10 mouse cellular contexts compared by ENCODE assay signal in the genomic region with DNA sequence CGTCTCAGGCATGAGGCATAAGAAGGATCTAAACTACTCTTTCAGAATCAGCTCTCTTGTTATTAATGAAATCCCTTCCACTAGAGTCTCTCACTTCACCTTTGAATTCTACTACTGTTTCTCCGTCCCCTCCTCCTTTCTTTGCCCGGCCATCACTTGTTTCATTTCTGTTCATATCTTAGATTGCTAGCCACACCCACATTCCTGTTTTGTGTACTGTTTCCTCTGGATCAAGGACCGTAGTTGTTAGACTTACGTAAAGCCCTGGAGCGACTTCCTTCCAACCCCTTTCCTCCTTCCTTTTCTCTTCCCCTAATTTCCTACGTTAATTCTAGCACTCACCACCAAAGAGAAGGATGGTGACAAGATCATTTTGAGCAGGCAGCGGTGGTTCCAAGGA. TPM values are rescaled to one million over a fixed set of nuclear protein-coding genes. Genes with fewer than 3 reads are reported as not detected.
DNase-seq lines count a peak whose midpoint lies in the region; ATAC-seq and TF ChIP-seq lines count a peak whose summit lies in the region.
"Had no signal": no experiment of that assay in that cellular context is flagged by ENCODE, and none has a peak within 500 bp of the region (broad histone marks: within the 10 kb centered on the region; RNA-seq: fewer than 3 reads in every experiment).

No protein-coding gene starts in this region.

- H3K27ac ChIP-seq in heart, embryonic 10.5 days = peak overlapping the region; percentile 89
- peak overlapping the region; percentile 48 for H3K27ac ChIP-seq in ES-Bruce4 (ENCODE audit: insufficient read depth, low read length)
- no peak overlapping the region for H3K27ac ChIP-seq in hindbrain, embryonic 14.5 days
- H3K27ac ChIP-seq in liver, embryonic 15.5 days (replicated peaks) = peak overlapping the region; percentile 73; the same call in 1 of the 2 replicates

- H3K9me3 ChIP-seq in heart, embryonic 10.5 days = peaks cover 6% of the 10 kb centered on the region
- H3K9me3 ChIP-seq in ES-Bruce4 (replicated peaks; ENCODE audit: control insufficient read depth, insufficient read depth, low read length, poor library complexity, severe bottlenecking) = no peaks in the 10 kb centered on the region
- peaks cover 5% of the 10 kb centered on the region for H3K9me3 ChIP-seq in hindbrain, embryonic 14.5 days (ENCODE audit: control insufficient read depth, low read length)
- H3K9me3 ChIP-seq in liver, embryonic 15.5 days (replicated peaks) = no peaks in the 10 kb centered on the region

- TF ChIP-seq CTCF in ES-Bruce4 (IDR thresholded peaks at IDR 0.05; ENCODE audit: low read depth, low read length) = no peak

- no peak for TF ChIP-seq EP300 in ES-Bruce4 (IDR thresholded peaks at IDR 0.05; ENCODE audit: insufficient read depth, low read depth, low read length)

- intact Hi-C loops in heart, postnatal 10 days (cut with DNase I) = loop anchor here (2.0 kb wide), 1 partner anchor 32 kb away; no protein-coding TSS in a partner anchor

- DNase-seq in heart, embryonic 10.5 days (ENCODE audit: low spot score) = no peak
- DNase-seq in heart, postnatal 10 days = no peak
- no peak for DNase-seq in hindbrain, embryonic 14.5 days (ENCODE audit: low spot score)
- DNase-seq in frontal cortex, adult 2 months (ENCODE audit: extremely low spot score in 1 of 2, low spot score in 1 of 2) = no peak
- DNase-seq in spleen, postnatal 14 days (ENCODE audit: low spot score in 2 of 2) = no peak
- no peak for DNase-seq in adipocyte (ENCODE audit: low spot score)
- DNase-seq: thymus, adult 18-20 months had no signal

- 9% methylated on average over 8 of the region's 8 CpGs for WGBS in heart, embryonic 10.5 days
- WGBS in hindbrain, embryonic 14.5 days = 59% methylated on average over 8 of the region's 8 CpGs
- WGBS in liver, embryonic 15.5 days (ENCODE audit: insufficient replicate concordance) = 18% methylated on average over 8 of the region's 8 CpGs

- peak overlapping the region; percentile 80 for H3K4me3 ChIP-seq in heart, embryonic 10.5 days
- peak overlapping the region; percentile 38 for H3K4me3 ChIP-seq in ES-Bruce4 (ENCODE audit: low read depth, low read length)
- no peak overlapping the region for H3K4me3 ChIP-seq in hindbrain, embryonic 14.5 days (replicated peaks; ENCODE audit: low read length)
- peak overlapping the region; percentile 58 for H3K4me3 ChIP-seq in liver, embryonic 15.5 days (replicated peaks)

- H3K36me3 ChIP-seq in heart, embryonic 10.5 days = peaks cover 4% of the 10 kb centered on the region; the same call in 1 of the 2 replicates
- H3K36me3 ChIP-seq in ES-Bruce4 (ENCODE audit: control insufficient read depth, insufficient read depth, low read length, poor library complexity, severe bottlenecking) = no peaks in the 10 kb centered on the region
- no peaks in the 10 kb centered on the region for H3K36me3 ChIP-seq in hindbrain, embryonic 14.5 days (replicated peaks; ENCODE audit: control insufficient read depth, insufficient read depth)
- H3K36me3 ChIP-seq in liver, embryonic 15.5 days (replicated peaks) = no peaks in the 10 kb centered on the region

- H3K9ac ChIP-seq in ES-Bruce4 (ENCODE audit: low read depth, poor library complexity, severe bottlenecking) = peak overlapping the region; percentile 70; the same call in 1 of the 2 replicates
- H3K9ac ChIP-seq in hindbrain, embryonic 14.5 days = no peak overlapping the region
- H3K9ac ChIP-seq in liver, embryonic 15.5 days = no peak overlapping the region

- ATAC-seq in hindbrain, embryonic 14.5 days (ENCODE audit: low FRiP score) = no peak
- no peak for ATAC-seq in liver, embryonic 15.5 days (ENCODE audit: insufficient read depth)

- H3K4me1 ChIP-seq in heart, embryonic 10.5 days = peaks cover 54% of the 10 kb centered on the region
- peaks cover 8% of the 10 kb centered on the region for H3K4me1 ChIP-seq in ES-Bruce4 (ENCODE audit: control insufficient read depth, insufficient read depth, low read length)
- peaks cover 5% of the 10 kb centered on the region; the same call in 1 of the 2 replicates for H3K4me1 ChIP-seq in hindbrain, embryonic 14.5 days (replicated peaks; ENCODE audit: control insufficient read depth, insufficient read depth, low read length)
- H3K4me1 ChIP-seq in liver, embryonic 15.5 days (replicated peaks) = peaks cover 28% of the 10 kb centered on the region

- peak overlapping the region; percentile 52 for H3K4me2 ChIP-seq in hindbrain, embryonic 14.5 days (replicated peaks)
- H3K4me2 ChIP-seq in liver, embryonic 15.5 days = peak overlapping the region; percentile 58

- no peaks in the 10 kb centered on the region for H3K27me3 ChIP-seq in heart, embryonic 10.5 days (ENCODE audit: insufficient read depth, poor library complexity, severe bottlenecking)
- H3K27me3 ChIP-seq in ES-Bruce4 (ENCODE audit: control insufficient read depth, insufficient read depth, low read length, poor library complexity, severe bottlenecking) = no peaks in the 10 kb centered on the region
- H3K27me3 ChIP-seq in hindbrain, embryonic 14.5 days (ENCODE audit: control insufficient read depth, insufficient read depth, low read length) = peaks cover 41% of the 10 kb centered on the region
- H3K27me3 ChIP-seq in liver, embryonic 15.5 days = peaks cover 55% of the 10 kb centered on the region

- no peak for TF ChIP-seq POLR2A in ES-Bruce4 (IDR thresholded peaks at IDR 0.05; ENCODE audit: insufficient read depth, low read length)

RNA-seq across cellular contexts. Expression of a gene that starts 1.7 kb away (rescaled TPM):
- 76.9 and 78.6 TPM in 2 replicates for polyA plus RNA-seq in heart, embryonic 10.5 days (2016; fragmentation: Nextera tagmentation; extraction: Ambion mirVana)
- total RNA-seq in heart, postnatal 10 days (2021) = 10 to 100 TPM; 59.4 to 65.1 TPM
- polyA plus RNA-seq in ES-Bruce4 (2011; ENCODE audit: insufficient read depth, insufficient read length, low read depth, missing spikeins) = 123 and 146 TPM in 2 replicates
- polyA plus RNA-seq in hindbrain, embryonic 14.5 days (2014; fragmentation: Nextera tagmentation; extraction: Ambion mirVana) = 12.8 and 14.0 TPM in 2 replicates
- polyA plus RNA-seq in liver, embryonic 15.5 days (2015; fragmentation: Nextera tagmentation; extraction: Ambion mirVana) = 29.7 and 32.8 TPM in 2 replicates
- 8.6 and 9.5 TPM in 2 replicates for polyA plus RNA-seq in frontal cortex, adult 2 months (2012; rRNA removed)
- polyA plus RNA-seq: erythroblast, embryonic 14.5 days had no signal

RNA-seq across cellular contexts. Expression of a gene that starts 20.4 kb away (rescaled TPM):
- 2.6 and 4.0 TPM in 2 replicates for polyA plus RNA-seq in heart, embryonic 10.5 days (2016; fragmentation: Nextera tagmentation; extraction: Ambion mirVana)
- total RNA-seq in heart, postnatal 10 days (2021) = 1 to 10 TPM; 1.6 TPM
- polyA plus RNA-seq in ES-Bruce4 (2011; ENCODE audit: insufficient read depth, insufficient read length, low read depth, missing spikeins) = 9.9 TPM in 2 replicates
- 2.4 and 3.1 TPM in 2 replicates for polyA plus RNA-seq in hindbrain, embryonic 14.5 days (2014; fragmentation: Nextera tagmentation; extraction: Ambion mirVana)
- 2.1 and 2.5 TPM in 2 replicates for polyA plus RNA-seq in liver, embryonic 15.5 days (2015; fragmentation: Nextera tagmentation; extraction: Ambion mirVana)
- 4.1 and 5.0 TPM in 2 replicates for polyA plus RNA-seq in frontal cortex, adult 2 months (2012; rRNA removed)
- polyA plus RNA-seq: erythroblast, embryonic 14.5 days had no signal

RNA-seq across cellular contexts. Expression of a gene that starts 28.0 kb away (rescaled TPM):
- 65.2 and 70.9 TPM in 2 replicates for polyA plus RNA-seq in heart, embryonic 10.5 days (2016; fragmentation: Nextera tagmentation; extraction: Ambion mirVana)
- total RNA-seq in heart, postnatal 10 days (2021) = 10 to 100 TPM; 50.4 to 51.3 TPM
- 57.7 and 79.4 TPM in 2 replicates for polyA plus RNA-seq in ES-Bruce4 (2011; ENCODE audit: insufficient read depth, insufficient read length, low read depth, missing spikeins)
- 166 and 175 TPM in 2 replicates for polyA plus RNA-seq in hindbrain, embryonic 14.5 days (2014; fragmentation: Nextera tagmentation; extraction: Ambion mirVana)
- 18.6 and 21.3 TPM in 2 replicates for polyA plus RNA-seq in liver, embryonic 15.5 days (2015; fragmentation: Nextera tagmentation; extraction: Ambion mirVana)
- 105 and 119 TPM in 2 replicates for polyA plus RNA-seq in frontal cortex, adult 2 months (2012; rRNA removed)

RNA-seq across cellular contexts. Expression of a gene that starts 50.3 kb away (rescaled TPM):
- polyA plus RNA-seq in heart, embryonic 10.5 days (2016; fragmentation: Nextera tagmentation; extraction: Ambion mirVana) = 0.41 and 0.95 TPM in 2 replicates
- total RNA-seq in heart, postnatal 10 days (2021) = 1 to 10 TPM; 2.1 to 2.5 TPM
- 0.78 and 1.1 TPM in 2 replicates for polyA plus RNA-seq in ES-Bruce4 (2011; ENCODE audit: insufficient read depth, insufficient read length, low read depth, missing spikeins)
- 0.31 and 0.71 TPM in 2 replicates for polyA plus RNA-seq in hindbrain, embryonic 14.5 days (2014; fragmentation: Nextera tagmentation; extraction: Ambion mirVana)
- 5.0 and 5.3 TPM in 2 replicates for polyA plus RNA-seq in liver, embryonic 15.5 days (2015; fragmentation: Nextera tagmentation; extraction: Ambion mirVana)
- 1.4 and 1.8 TPM in 2 replicates for polyA plus RNA-seq in frontal cortex, adult 2 months (2012; rRNA removed)
